In genomic region chr5:137633397-137634084, GRCm38 (mm10) we compare ENCODE assay signal across 15 mouse cellular contexts. TPM values are rescaled to one million over a fixed set of nuclear protein-coding genes. Genes with fewer than 3 reads are reported as not detected.
A peak's percentile ranks its signal among the peaks of the same experiment; 100 is the strongest.
DNase-seq lines count a peak whose midpoint lies in the region; ATAC-seq and TF ChIP-seq lines count a peak whose summit lies in the region.
"Had no signal": no experiment of that assay in that cellular context is flagged by ENCODE, and none has a peak within 500 bp of the region (broad histone marks: within the 10 kb centered on the region; RNA-seq: fewer than 3 reads in every experiment).

No protein-coding gene starts in this region.

- in situ Hi-C loops in ES-E14 (cut with MboI; ENCODE audit: low sequenced_read_pairs in 2 of 2, unreplicated experiment in 2 of 2): no loop called here

- H3K36me3 ChIP-seq in kidney, embryonic 14.5 days (ENCODE audit: control insufficient read depth, insufficient read depth, low read length): peaks cover 50% of the 10 kb centered on the region
- peaks cover 70% of the 10 kb centered on the region for H3K36me3 ChIP-seq in E14TG2a.4 (ENCODE audit: insufficient read depth, low read length)
- H3K36me3 ChIP-seq in ES-E14 (ENCODE audit: control insufficient read depth, insufficient read depth, low read length, poor library complexity, severe bottlenecking): peaks cover 39% of the 10 kb centered on the region
- peaks cover 31% of the 10 kb centered on the region for H3K36me3 ChIP-seq in lung, embryonic 16.5 days (ENCODE audit: control insufficient read depth, insufficient read depth, low read length)

- H3K4me1 ChIP-seq in kidney, embryonic 14.5 days (ENCODE audit: control insufficient read depth, insufficient read depth, low read length): peaks cover 31% of the 10 kb centered on the region
- H3K4me1 ChIP-seq in E14TG2a.4 (replicated peaks; ENCODE audit: low read depth, low read length) (peaks cover 91% of the 10 kb centered on the region), ES-E14 (ENCODE audit: control insufficient read depth in 2 of 2, insufficient read depth in 2 of 2, low read length in 2 of 2, poor library complexity in 1 of 2) (peaks cover 2 to 29% of the 10 kb centered on the region in 2 experiments; a peak in 3 of 4 replicates)
- peaks cover 37% of the 10 kb centered on the region for H3K4me1 ChIP-seq in lung, embryonic 16.5 days (replicated peaks; ENCODE audit: control insufficient read depth, insufficient read depth, low read length)

- H3K4me3 ChIP-seq in kidney, embryonic 14.5 days (ENCODE audit: low read length): no peak overlapping the region
- H3K4me3 ChIP-seq in E14TG2a.4 (replicated peaks; ENCODE audit: low read length) (peak overlapping the region; percentile 99), ES-E14 (ENCODE audit: insufficient read depth in 1 of 2, low read depth in 1 of 2, low read length in 2 of 2, poor library complexity in 1 of 2, severe bottlenecking in 1 of 2) (no peak overlapping the region; a peak in 1 of 4 replicates)
- H3K4me3 ChIP-seq in lung, embryonic 16.5 days (ENCODE audit: low read length): no peak overlapping the region
- H3K4me3 ChIP-seq: forebrain, embryonic 13.5 days; heart, embryonic 10.5 days; hindbrain, embryonic 10.5 days had no signal

- no peaks in the 10 kb centered on the region for H3K27me3 ChIP-seq in kidney, embryonic 14.5 days (ENCODE audit: control insufficient read depth, insufficient read depth, low read length)
- H3K27me3 ChIP-seq in E14TG2a.4 (ENCODE audit: insufficient read depth, low read length): no peaks in the 10 kb centered on the region
- no peaks in the 10 kb centered on the region for H3K27me3 ChIP-seq in lung, embryonic 16.5 days (ENCODE audit: control insufficient read depth, insufficient read depth, low read depth, low read length)
- H3K27me3 ChIP-seq: forebrain, embryonic 13.5 days had no signal

- H3K9ac ChIP-seq in kidney, embryonic 14.5 days (ENCODE audit: low read depth, low read length): peak overlapping the region; percentile 8; the same call in 1 of the 2 replicates
- H3K9ac ChIP-seq in ES-E14 (ENCODE audit: insufficient read depth, low read depth, low read length, poor library complexity, severe bottlenecking): peak overlapping the region; percentile 54; the same call in 1 of the 2 replicates
- peak overlapping the region; percentile 8; the same call in 1 of the 2 replicates for H3K9ac ChIP-seq in lung, embryonic 16.5 days (ENCODE audit: low read length)
- H3K9ac ChIP-seq: forebrain, embryonic 13.5 days; liver, embryonic 14.5 days had no signal

- H3K9me3 ChIP-seq in kidney, embryonic 14.5 days (ENCODE audit: control insufficient read depth, low read length): no peaks in the 10 kb centered on the region
- H3K9me3 ChIP-seq in E14TG2a.4 (ENCODE audit: low read length) (no peaks in the 10 kb centered on the region), ES-E14 (ENCODE audit: control insufficient read depth, insufficient read depth, low read depth, low read length) (no peaks in the 10 kb centered on the region)
- no peaks in the 10 kb centered on the region for H3K9me3 ChIP-seq in lung, embryonic 16.5 days (ENCODE audit: control insufficient read depth, low read length)
- H3K9me3 ChIP-seq: forebrain, embryonic 13.5 days; heart, embryonic 10.5 days; hindbrain, embryonic 10.5 days had no signal

- H3K27ac ChIP-seq in kidney, embryonic 14.5 days (ENCODE audit: low read depth, low read length): no peak overlapping the region
- H3K27ac ChIP-seq in ES-E14 (ENCODE audit: insufficient read depth, low read depth, low read length, poor library complexity, severe bottlenecking): peak overlapping the region; percentile 42; the same call in 1 of the 2 replicates
- H3K27ac ChIP-seq in lung, embryonic 16.5 days (ENCODE audit: low read length): peak overlapping the region; percentile 62
- H3K27ac ChIP-seq: forebrain, embryonic 13.5 days; heart, embryonic 10.5 days; hindbrain, embryonic 10.5 days; liver, embryonic 14.5 days had no signal

- no peak for TF ChIP-seq CTCF in E14TG2a.4 (conservative IDR thresholded peaks at IDR 0.05; ENCODE audit: low read length)

- no peak overlapping the region for H3K4me2 ChIP-seq in kidney, embryonic 14.5 days (replicated peaks; ENCODE audit: low read depth, low read length)
- no peak overlapping the region for H3K4me2 ChIP-seq in lung, embryonic 16.5 days (ENCODE audit: low read depth, low read length)
- H3K4me2 ChIP-seq: forebrain, embryonic 13.5 days had no signal

- DNase-seq in kidney, adult 11 months: no peak
- DNase-seq in ES-E14 (ENCODE audit: low read depth, low spot score): no peak
- DNase-seq in thymus, postnatal 36 days: no peak
- DNase-seq in thymus, postnatal 0 days (ENCODE audit: low spot score): no peak
- DNase-seq: adrenal gland, adult 8-10 months; cerebellum, adult 9-11 months; gastrocnemius, postnatal 10 days; thymus, postnatal 14 days had no signal

- 83% methylated on average over 12 of the region's 12 CpGs for WGBS in kidney, embryonic 14.5 days
- 73% methylated on average over 12 of the region's 12 CpGs for WGBS in lung, embryonic 16.5 days

- ATAC-seq in kidney, embryonic 14.5 days (ENCODE audit: low FRiP score, low TSS enrichment): no peak
- ATAC-seq in lung, embryonic 16.5 days (ENCODE audit: low read depth): no peak
- ATAC-seq: forebrain, embryonic 13.5 days had no signal

TF ChIP-seq in ES-E14, 5 proteins besides CTCF, POLR2A, EP300 and RAD21:
- TF ChIP-seq ZC3H11A (IDR thresholded peaks at IDR 0.05; ENCODE audit: borderline replicate concordance, low read depth, low read length) (no peak), HCFC1 (IDR thresholded peaks at IDR 0.05; ENCODE audit: borderline replicate concordance, insufficient read depth, low read length) (no peak), ZNF384 (IDR thresholded peaks at IDR 0.05; ENCODE audit: low read depth, low read length) (no peak), CHD2 (IDR thresholded peaks at IDR 0.05; ENCODE audit: low read depth, low read length) (no peak), MAFK (IDR thresholded peaks at IDR 0.05; ENCODE audit: insufficient read depth, low read depth, low read length) (no peak)

RNA-seq across cellular contexts. Expression of gene Gm20605, which starts 4.6 kb away (rescaled TPM):
- 5.7 and 12.5 TPM in 2 replicates for polyA plus RNA-seq in kidney, embryonic 14.5 days (2014; fragmentation: Nextera tagmentation; extraction: Ambion mirVana)
- total RNA-seq in ES-E14 (2012; rRNA removed): 7.8 and 13.6 TPM in 2 replicates
- 14.8 and 18.1 TPM in 2 replicates for polyA plus RNA-seq in lung, embryonic 16.5 days (2015; fragmentation: Nextera tagmentation; extraction: Ambion mirVana)
- 16.7 and 20.8 TPM in 2 replicates for polyA plus RNA-seq in thymus, postnatal 0 days (2015; fragmentation: Nextera tagmentation; extraction: Ambion mirVana)

RNA-seq across cellular contexts. Expression of gene Lrch4, which starts 4.6 kb away (rescaled TPM):
- polyA plus RNA-seq in kidney, embryonic 14.5 days (2014; fragmentation: Nextera tagmentation; extraction: Ambion mirVana): 37.6 and 43.2 TPM in 2 replicates
- 12.7 and 23.0 TPM in 2 replicates for total RNA-seq in ES-E14 (2012; rRNA removed)
- 34.2 and 42.6 TPM in 2 replicates for polyA plus RNA-seq in lung, embryonic 16.5 days (2015; fragmentation: Nextera tagmentation; extraction: Ambion mirVana)
- 201 and 205 TPM in 2 replicates for polyA plus RNA-seq in thymus, postnatal 0 days (2015; fragmentation: Nextera tagmentation; extraction: Ambion mirVana)

RNA-seq across cellular contexts. Expression of gene Fbxo24, which starts 4.7 kb away (rescaled TPM):
- not detected in 2 replicates for polyA plus RNA-seq in kidney, embryonic 14.5 days (2014; fragmentation: Nextera tagmentation; extraction: Ambion mirVana)
- total RNA-seq in ES-E14 (2012; rRNA removed): 1.1 and 2.2 TPM in 2 replicates
- 0.13 and 0.15 TPM in 2 replicates for polyA plus RNA-seq in lung, embryonic 16.5 days (2015; fragmentation: Nextera tagmentation; extraction: Ambion mirVana)
- polyA plus RNA-seq in thymus, postnatal 0 days (2015; fragmentation: Nextera tagmentation; extraction: Ambion mirVana): 0.05 and 0.14 TPM in 2 replicates

RNA-seq across cellular contexts. Expression of gene Sap25, which starts 7.6 kb away (rescaled TPM):
- polyA plus RNA-seq in kidney, embryonic 14.5 days (2014; fragmentation: Nextera tagmentation; extraction: Ambion mirVana): 9.3 and 10.1 TPM in 2 replicates
- 12.0 and 24.0 TPM in 2 replicates for total RNA-seq in ES-E14 (2012; rRNA removed)
- polyA plus RNA-seq in lung, embryonic 16.5 days (2015; fragmentation: Nextera tagmentation; extraction: Ambion mirVana): 9.7 and 12.4 TPM in 2 replicates
- 30.0 and 32.9 TPM in 2 replicates for polyA plus RNA-seq in thymus, postnatal 0 days (2015; fragmentation: Nextera tagmentation; extraction: Ambion mirVana)

RNA-seq across cellular contexts. Expression of gene Irs3, which starts 12.0 kb away (rescaled TPM):
- 0.43 and 0.84 TPM in 2 replicates for polyA plus RNA-seq in kidney, embryonic 14.5 days (2014; fragmentation: Nextera tagmentation; extraction: Ambion mirVana)
- 0.85 and 1.5 TPM in 2 replicates for total RNA-seq in ES-E14 (2012; rRNA removed)
- polyA plus RNA-seq in lung, embryonic 16.5 days (2015; fragmentation: Nextera tagmentation; extraction: Ambion mirVana): 0.38 TPM in 1 of 2 replicates, not detected in the other
- polyA plus RNA-seq in thymus, postnatal 0 days (2015; fragmentation: Nextera tagmentation; extraction: Ambion mirVana): 0.09 TPM in 1 of 2 replicates, not detected in the other
- polyA plus RNA-seq: forebrain, embryonic 13.5 days had no signal
